Mouse (Mus musculus) heart, adult 11 months (tissue): Measurements from ENCODE around the gene Grik5.

ENCODE experiments used
- DNase-seq: peaks from one replicate; pipeline ENCODE4 v3.0.0; 2022

The Grik5 gene

DNA sequence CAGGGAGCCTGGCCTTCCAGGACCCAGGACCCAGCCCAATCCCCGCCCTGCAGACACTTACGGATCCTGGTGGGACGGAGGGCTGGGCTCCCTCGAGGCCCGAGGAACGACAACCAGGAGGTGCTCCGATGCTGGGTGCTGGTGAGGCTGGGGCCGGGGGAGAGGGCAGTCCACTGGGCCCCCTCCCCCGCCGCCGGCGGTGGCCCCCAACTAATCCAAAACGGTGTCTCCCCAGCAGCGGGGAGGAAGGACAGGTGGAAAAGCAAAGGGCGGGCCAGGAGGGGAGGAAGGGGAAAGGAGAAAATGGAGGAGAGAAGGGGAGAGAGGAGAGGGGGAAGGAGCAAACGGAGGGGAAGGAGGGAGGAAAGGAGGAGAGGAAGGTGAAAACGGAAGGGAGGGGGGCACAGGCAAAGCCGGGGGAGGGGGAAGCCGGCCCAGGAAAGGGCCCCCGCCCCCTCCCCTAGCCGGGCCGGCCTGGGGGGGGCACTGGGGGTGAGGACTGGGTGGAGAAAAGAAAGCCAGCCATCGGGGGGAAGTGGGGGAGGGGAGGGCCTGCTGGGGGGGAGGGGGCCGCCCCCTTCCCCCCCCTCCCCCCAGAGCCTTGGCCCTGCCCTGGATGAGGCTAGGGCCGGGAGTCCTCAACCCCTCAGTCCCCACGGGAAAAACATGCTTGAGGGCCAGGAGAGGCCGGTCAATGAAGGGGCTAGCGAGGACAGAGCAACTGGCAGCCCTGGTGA, at the start of gene Grik5, which contains the start of gene Zfp574:
TSS of gene Grik5 (minus strand) at position 368 of the 737 bp plus-strand sequence.
TSS of gene Zfp574 (plus strand) at position 589 of the 737 bp plus-strand sequence.
- peak; percentile 91 for DNase-seq

DNA sequence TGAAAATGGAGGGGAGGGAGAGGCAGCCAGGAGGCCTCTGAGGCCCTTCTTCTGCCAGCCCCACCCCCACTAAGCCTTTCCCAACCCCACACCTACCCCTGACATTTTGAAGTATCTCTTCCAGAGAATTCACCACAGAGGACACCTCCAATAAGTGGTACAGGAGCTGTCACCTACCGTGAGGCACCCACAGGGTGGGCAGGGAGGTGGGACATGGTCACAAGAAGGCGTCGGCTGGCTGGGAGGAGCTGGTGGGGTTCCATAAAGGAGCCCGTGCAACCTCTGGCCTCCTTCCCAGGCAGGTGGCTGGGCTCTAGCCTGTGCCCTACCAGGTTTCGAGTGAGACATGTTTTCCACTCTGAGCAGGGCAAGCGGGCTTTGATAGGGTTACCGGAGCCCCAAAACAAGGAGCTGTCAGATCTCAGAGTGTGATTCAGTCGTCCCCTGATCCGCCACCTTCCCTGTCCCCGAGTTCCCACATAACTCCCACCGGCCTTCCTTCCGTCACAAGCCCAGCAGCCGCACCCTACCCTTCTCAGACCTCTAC, 49.2 kb upstream of the Grik5 start:
- no peak for DNase-seq

DNA sequence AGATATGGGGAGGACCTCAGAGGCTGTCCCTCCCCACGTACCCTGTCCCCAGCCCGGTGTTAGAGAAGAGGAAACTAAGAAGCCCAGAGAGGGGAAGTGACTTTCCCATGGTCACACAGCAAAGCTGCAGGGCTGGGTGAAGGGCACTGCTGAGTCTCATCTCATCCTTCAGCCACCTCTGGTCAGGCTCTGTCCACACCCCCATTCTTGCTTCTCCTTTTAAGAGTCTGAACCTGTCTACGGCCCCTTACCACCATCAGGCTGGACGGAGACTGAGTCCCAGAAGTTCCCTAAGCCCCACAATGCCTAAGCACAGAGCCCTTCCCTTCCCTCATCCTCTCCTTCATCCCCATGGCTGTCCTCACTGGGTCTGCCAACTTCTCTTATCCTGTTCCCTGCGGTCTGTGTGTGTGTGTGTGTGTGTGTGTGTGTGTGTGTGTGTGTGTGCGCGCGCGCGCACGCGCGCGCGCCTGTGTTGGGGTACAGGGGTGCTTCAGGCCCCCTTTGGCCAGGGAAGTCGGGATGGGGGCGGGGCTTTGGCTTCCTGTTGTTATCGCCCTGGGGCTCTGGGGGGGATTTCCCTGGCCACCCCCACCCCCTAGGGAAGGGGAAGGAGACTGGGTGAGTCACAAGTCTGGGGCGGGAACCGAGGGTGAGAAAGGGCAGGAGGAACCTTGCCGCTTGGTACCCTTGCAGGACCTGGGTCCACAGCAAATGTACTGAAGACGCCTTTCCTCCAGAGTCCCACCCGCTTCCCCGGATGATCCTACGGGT, 48.1 kb upstream of the Grik5 start:
- DNase-seq: peak; percentile 98

DNA sequence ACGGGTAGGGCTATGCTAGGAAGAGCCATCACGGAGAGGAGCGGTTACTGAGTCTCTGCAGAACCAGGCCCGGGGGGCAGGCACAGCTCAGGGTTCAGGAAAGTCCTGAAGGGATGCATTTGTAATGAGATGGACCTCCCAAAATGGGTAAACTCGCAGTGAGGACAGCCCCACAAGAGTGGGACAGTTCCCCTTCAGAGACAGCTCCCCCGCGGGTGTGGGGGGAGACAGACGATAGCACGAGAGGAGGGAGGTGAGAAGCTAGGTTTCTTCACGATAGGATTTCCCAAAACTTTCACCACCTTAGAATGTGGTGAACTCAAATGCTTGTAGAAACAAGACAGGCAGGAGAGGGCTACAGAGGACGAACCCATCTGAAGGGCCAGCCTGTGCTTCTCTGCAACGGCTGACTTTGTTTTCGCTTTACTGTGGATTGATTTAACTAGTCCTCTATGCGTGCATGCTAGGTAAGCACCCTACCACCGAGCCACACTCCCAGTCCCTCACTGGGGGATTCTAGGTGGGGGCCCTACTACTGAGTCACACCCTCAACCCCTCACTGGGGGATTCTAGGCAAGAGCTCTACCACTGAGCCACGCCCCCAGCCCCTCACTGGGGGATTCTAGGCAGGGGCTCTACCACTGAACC, 40.9 kb upstream of the Grik5 start:
- DNase-seq: no peak

DNA sequence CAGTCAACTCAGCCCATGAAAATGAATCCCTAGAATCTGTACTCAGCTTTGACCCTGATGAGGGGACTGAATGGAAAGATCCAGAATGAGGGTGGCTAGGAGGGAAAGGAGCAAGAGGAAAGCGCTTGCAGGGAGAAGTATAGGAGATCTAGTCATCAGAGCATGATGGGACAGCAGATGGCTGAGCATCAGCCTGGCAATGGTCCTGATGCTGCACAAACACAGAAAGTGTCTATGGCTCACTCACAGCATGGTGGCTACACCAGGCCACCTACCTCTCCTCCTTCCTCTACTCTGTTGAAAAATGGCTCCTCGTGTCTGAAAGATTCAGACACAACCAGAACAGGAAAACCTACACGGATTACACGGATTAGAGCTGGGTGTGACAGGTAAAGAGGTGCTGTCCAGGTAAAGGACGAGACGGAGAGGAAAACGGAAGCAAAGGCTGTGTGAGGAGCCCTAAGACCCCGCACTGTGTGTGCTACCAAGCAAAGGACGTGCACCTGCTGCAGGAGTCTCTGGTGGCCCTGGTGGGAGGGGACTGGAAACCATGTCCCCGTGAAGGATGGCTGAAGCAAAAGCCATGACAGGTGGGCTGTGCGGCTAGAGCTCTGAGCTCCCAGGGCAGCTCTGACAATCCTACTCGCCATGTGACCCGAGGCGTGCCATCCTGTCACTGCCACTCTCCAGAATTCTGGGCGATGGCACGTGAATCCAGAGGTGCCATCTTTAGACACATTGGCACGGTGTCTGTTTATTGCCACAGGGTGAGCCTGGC, 40.2 kb upstream of the Grik5 start:
- no peak for DNase-seq

DNA sequence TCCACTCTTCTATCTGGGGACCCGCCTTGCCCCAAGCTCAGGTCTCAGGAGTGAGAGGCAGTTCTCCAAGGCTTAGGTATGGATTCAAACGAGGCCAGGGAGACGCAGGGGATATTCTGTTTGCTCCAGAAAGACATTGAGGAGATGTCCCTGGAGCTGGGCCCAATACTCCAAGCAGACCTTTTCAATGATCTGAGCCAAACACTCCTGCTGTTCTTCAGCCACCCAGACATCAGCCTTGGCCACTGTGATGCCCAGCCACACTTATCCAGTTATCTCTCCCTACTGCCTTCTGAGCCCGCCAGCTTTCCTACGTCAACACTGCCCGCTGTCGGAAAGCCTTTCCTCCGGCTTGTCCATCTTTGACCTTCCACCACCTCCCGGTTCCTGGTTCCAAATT, 38.2 kb upstream of the Grik5 start:
- no peak for DNase-seq

DNA sequence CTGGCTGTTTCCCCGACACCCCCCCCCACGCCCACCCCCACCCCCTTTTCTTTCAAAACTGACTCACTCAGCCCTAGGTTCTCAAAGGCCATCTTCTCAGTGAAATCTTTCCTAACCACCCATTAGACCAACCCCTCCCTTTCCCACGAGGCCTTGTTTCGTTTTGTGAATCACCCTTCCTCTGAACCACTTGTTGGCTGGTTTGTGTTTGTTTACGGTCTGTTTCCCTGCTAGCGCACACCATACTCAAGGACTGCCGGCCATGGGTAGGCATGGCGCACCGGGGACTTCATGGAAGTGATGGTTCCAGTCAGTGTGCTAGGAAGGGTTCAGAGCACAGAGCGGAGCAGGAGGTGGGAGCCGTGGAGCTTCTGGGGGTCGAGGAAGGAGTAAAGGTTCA, 37.2 kb upstream of the Grik5 start:
- no peak for DNase-seq

DNA sequence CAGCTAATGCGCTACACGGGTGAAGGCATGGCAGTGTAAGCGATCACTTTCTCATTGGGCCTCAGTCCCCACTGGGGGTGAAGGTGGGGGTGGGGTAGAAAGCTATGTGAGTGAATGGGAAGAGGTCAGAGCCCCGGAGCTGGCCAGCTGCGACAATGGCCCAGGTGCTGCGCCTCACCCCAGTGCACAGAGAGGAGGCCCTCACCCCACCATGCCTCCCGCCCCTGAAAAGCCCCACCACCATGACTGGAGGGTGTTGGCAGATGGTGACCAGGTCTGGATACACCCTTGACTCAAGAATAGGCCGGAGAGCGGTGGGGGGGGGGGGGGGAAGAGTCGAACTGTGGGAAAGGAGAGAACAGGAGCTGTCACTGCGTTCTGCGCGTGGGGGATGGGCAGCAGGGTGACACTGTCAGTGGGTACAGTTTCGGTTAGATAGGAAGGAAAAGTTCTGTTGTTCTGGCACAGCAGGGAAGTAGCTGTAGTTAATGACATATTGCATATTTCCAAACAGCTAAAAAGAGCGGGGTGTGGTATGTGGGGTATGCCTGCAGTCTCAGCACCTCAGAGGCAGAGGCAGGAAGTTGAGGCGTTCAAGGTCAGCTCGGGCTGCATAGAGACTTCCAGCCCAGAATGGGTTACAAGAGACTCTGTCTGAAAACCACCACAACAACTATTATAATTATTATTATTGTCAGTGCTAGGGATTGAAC, 34.8 kb upstream of the Grik5 start:
- DNase-seq: no peak

DNA sequence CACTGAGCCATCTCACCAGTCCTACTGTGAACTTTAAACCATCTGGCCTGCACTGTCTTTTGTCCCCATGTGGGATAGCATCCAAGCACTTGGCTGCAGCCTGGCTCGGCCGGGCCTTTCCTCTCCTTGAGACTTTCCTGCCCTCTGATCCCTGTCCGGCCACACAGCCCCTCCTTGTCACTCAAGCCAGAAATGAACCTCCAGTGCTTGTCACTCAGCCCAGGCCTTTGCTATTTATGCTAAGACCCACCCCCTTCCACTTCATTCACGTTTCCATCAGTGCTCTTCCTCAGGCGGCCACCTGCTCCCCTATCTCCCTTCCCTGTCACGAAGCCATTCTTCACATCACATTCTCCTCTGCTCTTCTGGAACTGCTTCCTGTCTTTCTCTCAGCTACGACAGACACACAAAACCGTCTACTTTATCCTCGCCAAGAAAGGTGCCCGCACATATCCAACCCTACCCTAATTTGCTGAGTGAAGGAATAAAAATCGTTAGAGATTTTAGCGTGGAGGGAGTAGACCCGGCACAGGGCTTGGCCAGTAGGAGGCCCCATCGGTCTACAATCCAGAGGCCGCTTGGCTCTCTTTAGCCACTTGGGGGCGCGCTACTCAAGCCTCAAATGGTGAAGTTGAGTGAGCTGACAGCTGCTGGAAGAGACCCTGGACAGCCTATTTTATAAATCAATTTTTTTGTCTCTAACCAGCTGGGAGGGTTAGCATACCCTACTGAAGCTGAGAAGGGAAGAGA, 33.4 kb upstream of the Grik5 start:
- DNase-seq: peak; percentile 95

DNA sequence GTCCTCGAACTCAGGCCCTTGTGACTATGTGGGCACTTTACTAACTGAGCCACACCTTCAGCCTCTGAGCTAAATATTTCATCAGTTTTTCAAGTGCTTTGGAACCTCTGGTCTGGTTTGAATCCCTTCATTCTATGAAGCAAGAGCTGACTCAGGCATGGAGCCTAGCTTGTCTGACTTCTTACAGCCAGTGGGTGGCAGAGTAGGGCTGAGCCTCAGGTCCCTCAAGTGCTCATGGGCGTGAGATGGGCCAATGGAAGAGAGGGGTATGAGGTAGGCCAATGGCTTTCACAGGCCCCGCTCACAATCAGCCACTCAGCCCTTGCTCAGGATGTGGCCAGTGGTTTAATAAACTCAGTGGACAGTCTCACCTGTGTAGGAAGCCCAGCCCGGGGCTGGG, 27.4 kb upstream of the Grik5 start:
- no peak for DNase-seq

DNA sequence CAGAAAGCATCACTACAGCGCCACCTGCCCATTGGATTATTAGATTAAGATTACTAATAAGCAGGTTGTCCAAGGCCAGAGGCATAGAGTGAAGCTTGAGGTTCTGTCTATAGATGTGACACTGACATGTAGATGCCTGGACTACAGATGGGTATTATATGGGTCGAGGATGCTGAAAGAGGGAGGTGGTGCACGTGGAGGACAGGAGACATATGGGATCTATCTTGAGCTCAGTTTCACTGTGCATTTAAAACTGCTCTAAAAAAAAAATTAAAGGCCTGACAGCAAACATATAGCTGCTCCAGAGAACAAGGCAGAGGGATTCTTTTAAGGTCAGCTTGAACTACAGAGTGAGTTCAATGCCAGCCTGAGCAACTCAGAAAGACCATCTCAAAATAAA, 26.0 kb upstream of the Grik5 start:
- no peak for DNase-seq

DNA sequence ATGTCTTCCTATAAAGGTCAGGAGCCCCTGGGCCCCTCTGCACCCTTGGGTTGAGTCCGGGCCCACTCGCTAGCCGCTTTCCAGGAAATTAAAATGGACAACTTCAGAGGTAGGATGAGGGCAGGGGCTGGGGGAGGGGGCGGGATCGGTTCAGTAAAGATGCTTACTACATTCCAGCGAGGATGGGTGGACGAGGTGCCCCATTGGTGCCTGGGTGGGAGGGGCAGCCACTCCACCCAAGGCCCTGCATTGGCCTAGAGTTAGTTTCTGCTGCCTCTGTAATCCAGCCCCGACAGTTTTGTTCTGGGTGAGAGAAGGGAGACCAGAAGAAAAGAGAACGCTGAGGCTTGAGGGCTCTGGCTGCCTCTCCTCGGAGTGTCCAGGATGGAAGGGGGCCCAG, 17.7 kb upstream of the Grik5 start:
- DNase-seq: no peak

DNA sequence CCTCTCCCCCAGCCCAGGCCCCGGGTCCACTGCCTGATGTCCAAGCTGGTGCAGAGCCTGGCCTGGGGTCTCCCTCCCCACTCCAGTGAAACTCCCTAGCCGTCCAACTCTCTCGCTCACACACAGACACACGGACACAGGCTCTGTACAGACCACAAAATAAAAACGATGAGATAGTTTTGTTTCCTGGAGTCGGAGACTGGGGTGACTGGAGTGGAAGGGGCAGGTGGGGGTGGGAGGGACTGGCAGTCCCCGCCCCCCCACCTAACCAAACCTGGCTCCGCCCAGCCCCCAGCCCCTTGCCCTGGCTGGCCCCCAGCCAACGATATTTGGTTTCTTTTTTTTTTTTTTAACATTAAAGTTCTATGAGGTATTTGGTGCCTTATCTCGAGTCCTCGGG, 16.8 kb upstream of the Grik5 start:
- no peak for DNase-seq

DNA sequence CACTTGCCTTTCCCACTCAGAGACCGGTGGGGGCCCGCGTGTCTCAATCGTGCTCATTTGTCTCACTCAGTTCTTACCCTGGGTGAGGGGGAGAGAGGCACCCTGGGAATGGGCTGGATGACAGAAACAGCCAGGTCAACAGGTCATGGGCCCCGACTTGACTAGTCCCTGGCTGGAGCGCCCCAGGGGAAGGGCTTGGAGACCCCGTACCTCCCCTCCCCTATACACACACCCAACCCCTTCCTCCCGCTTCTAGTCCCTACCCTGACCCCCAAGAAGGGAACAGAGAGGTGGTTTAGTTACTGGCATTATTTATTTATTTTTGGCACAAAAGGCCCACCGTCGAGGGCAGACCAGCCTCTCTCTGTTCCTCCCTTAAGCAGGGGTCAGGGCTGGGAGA, 16.4 kb upstream of the Grik5 start:
- DNase-seq: no peak

DNA sequence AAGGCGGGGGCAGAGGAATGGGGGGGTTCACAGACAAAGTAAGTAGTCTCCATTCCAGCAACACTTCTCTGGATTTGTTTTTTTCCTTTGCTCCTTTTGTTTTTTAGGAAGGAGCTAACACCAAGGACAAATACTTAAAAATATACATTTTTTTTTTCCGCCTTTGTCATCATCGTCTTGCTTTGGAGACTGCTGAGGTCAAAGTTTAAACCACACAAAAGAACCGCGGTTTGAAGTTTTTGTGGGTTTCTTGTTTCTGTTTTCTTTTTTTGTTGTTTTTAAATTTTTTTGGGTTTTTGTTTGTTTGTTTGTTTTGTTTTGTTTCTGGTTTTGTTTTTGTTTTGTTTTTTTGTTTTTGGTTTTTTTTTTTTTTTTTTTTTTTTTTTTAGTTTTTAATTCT, 15.8 kb upstream of the Grik5 start:
- no peak for DNase-seq

DNA sequence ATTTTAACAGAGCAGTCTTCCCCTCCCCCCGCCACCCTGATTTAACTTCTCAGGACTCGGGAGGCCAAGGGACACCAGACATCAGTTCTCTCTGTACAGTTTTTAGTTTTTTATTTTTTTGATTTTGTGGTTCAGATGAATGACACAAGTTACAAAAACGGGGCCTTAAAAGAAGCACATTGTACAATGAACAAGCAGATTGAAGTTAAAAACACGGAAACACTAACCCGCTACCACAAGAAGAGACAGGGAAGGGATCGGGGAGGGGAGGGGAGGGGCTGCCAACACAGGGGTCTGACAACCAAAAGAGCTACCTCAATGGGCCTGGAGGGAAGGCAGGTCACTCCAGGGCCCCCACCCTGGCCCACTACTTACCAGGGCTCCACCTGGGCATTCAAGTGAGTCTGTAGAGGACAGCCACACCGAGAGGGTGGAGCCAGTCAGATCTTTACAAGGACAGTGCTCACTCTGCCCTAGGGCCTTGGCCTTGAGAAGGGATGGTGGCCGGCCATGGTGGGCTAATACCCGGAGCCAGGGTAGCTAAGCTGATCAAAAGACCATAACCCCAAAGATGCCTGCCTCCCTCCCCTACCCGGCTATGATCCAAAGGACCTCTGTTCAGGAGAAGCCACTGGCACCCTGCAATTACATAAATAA, 15.2 kb upstream of the Grik5 start:
- DNase-seq: no peak

DNA sequence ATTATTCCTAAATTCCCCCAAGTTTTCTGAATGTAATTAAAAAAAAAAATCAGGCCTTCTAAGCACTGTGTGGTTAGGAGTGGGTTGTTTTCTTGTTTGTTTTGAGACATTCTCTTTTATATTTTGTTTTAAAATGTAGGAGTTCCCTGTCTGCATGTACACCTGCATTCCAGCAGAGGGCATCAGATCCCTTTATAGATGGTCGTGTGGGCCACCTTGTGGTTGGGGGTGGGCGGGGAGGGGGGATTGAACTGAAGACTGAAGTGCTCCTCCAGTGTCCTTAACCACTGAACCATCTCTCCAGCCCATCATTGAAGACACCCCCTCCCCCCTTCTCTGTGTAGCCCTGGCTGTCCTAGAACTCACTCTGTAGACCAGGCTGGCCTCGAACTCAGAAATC, 14.5 kb upstream of the Grik5 start:
- DNase-seq: no peak

DNA sequence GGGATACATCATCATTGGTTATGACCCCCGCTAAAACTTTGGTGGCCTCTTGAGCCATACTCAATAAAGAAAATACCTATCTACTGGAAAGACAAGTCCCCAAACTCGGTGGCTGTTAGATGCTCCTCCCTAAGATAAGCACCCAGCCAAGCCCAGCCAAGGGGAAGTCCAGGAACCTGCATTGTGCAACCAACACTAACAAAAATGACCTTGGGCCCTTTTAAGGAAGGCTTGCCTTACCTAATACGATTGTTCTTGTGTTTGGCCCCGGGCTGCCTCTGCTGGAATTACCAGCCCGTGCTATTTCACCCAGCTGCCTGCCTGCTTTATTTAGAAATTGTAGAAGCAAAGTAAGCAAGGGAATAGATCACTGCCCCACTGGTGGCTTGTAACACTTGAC, 12.5 kb upstream of the Grik5 start:
- DNase-seq: peak; percentile 87

DNA sequence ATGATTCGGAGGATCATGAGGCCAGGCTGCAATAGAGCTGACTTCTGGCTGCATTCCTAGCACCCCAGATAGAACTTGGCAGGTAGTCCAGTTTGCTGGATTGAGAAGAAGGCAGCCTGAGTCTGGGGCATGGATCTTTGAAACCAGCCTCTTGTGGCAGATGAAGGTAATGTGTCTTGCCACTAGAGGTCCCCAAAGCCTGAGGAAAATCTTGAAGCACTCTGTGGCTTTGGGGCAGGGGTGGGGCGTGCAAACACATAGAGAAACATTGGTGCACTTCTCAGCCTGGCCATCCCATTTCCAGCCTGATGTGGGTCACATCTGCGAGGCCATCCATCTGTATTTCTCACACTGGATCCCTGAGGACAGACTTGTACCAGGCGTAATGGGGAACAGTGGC, 10.4 kb upstream of the Grik5 start:
- DNase-seq: peak; percentile 88

DNA sequence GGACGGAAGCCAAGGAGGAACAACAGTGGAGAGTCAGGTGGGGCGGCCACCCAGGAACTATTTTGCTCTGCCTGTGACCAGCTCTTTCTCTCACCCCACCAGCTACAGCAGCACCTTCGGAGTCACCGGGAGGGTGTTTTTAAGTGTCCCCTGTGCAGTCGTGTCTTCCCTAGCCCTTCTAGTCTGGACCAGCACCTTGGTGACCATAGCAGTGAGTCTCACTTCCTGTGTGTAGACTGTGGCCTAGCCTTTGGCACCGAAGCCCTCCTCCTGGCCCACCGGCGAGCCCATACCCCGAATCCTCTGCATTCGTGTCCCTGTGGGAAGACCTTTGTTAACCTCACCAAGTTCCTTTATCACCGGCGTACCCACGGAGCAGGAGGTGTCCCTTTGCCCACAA, 8.3 kb upstream of the Grik5 start:
- DNase-seq: peak; percentile 91

DNA sequence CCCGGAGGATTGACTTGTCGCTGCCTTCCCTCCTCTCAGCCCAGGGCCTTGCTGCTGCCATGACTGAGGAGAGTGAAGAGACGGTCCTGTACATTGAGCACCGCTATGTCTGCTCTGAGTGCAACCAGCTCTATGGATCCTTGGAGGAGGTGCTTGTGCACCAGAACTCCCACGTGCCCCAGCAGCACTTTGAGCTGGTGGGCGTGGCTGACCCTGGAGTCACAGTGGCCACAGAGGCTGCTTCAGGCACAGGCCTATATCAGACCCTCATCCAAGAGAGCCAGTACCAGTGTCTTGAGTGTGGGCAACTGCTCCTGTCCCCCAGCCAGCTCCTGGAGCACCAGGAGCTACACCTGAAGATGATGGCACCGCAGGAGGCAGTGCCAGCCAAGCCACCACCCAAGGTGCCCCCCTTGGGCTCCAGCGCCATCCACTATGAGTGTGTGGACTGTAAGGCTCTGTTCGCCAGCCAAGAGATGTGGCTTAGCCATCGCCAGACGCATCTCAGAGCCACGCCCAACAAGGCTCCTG, 7.4 kb upstream of the Grik5 start:
- peak; percentile 86 for DNase-seq
